Mouse (Mus musculus) adrenal gland, postnatal 10 days (tissue): Measurements from ENCODE around the gene Flrt1. TPM values are rescaled to one million over a fixed set of nuclear protein-coding genes. Genes with fewer than 3 reads are reported as not detected.
"Not testable (repeated sequence)": the region's sequence is repeated elsewhere in the genome, so short reads cannot be mapped to it uniquely, and the experiment has no call there.

Experiments
- DNase-seq: peaks from one replicate; pipeline ENCODE4 v3.0.0; 2021; ENCODE audit warnings: mixed read lengths
- total RNA-seq, 2 experiments: library from RNA; stranded (reverse); gene quantifications; 2 replicates each; pipeline ENCODE4 v1.2.3; 2021

Gene Flrt1
- total RNA-seq, 2 experiments from 2014 or later: 1.1 to 2.0 TPM

GRCm38 (mm10) chr19:7068136-7068535 lies 37.4 kb downstream of the Flrt1 start:
- DNase-seq: peak; percentile 91

DNA sequence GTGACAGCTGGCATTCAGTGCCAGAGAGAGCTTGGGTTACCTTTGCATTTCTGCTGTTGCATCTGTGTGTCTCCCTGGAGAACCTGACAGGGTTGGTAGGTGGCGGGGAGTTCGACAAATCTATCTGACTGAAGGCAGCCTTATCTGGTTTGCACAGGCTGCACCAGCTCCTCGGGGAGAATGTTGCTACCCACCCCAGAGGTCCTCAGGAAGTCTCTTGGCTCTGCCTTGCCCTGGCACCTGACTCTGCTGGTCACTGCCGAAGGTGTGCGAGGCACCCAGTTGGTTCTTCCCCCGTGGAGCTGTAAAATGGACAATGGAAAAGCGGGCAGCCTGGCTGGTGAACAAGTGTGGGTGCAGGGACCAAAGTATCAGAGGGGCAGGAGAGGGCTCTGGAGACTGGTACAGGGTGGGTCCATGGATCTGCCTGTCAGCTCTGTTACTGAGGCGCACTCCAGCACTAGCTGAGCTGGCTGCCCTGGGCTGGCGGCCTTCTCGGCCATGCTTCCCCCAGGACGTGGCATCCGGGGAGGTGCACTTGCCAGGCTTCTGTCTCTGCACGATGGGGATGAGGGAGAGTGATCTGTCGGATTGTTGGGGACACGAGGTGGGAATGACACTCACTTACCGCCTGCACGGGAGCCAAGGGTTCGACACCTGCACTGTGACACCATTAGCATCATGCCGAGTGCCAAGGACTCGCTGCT lies 38.0 kb downstream of the Flrt1 start:
- no peak for DNase-seq

- DNase-seq: no peak
Measured at GRCm38 (mm10) chr19:7066828-7067342, 38.6 kb downstream of the Flrt1 start.

- DNase-seq: no peak
Measured at GRCm38 (mm10) chr19:7066034-7066827, 39.3 kb downstream of the Flrt1 start.

- peak; percentile 92 for DNase-seq
Measured at GRCm38 (mm10) chr19:7064571-7064970, 41.0 kb downstream of the Flrt1 start.

- DNase-seq: no peak
Measured at GRCm38 (mm10) chr19:7062916-7063315, 42.6 kb downstream of the Flrt1 start.

DNA sequence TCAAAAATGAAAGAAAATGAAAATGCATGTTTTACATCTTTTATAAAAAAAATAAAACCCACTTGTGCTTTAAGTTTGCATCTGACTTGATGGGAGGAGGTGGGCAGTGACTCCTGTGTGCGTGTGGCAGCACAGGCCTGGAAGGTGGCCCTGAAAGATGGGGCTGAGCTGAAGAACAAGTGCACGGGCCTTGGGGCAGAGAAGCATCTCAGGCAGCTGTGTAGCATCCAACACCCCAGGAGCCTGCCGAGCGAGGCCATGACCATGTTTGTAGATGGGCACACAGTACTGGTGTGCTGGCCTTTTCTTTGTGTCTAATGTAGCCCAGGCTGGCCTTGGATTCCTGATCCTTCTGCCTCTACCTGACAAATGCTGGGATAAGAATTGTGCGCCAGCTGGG lies 43.4 kb downstream of the Flrt1 start:
- no peak for DNase-seq

- DNase-seq: no peak
Measured at GRCm38 (mm10) chr19:7058541-7058940, 47.0 kb downstream of the Flrt1 start.

- peak; percentile 92 for DNase-seq
Measured at GRCm38 (mm10) chr19:7057722-7058207, 47.8 kb downstream of the Flrt1 start.

- DNase-seq: peak; percentile 82
Measured at GRCm38 (mm10) chr19:7057126-7057721, 48.3 kb downstream of the Flrt1 start.

DNA sequence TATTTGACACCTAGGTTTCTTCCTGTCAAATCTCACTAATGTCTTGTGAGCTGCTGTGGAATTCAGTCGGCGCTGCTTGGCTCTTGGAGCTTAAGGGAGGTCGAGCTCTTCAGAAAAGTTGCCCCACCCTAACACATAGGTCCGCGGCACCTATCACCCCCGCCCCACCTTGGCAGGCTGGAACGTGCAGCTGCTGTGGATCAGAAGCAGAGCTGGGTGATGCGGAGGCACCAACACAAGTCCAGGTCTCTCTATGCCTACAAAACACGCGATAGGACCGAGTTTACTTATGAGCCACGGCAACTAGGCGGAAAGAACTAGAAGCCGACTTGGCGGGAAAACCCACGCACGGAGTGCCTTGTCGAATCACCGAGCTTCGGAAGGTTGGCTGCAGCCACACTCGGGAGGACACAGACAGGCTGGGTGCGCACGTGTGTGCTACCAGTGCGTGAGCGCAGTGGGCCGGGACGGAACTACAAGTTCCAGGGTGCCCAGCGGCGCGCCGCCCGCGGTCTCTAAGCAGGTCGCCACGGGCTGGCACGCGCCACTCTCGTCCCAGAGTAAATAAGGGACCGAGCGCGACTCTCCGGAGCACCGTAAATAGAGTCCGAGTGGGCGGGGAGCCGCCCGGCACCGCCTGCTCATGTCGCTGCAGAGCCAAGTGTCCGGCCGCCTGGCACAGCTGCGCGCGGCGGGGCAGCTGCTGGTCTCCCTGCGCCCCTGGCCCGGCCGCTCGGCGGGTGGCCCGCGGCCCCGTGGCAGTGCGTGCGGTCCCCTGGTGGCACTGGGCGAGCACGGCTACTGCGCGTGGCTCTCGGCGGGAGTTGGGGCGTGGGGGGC lies 49.1 kb downstream of the Flrt1 start, which contains the start of gene Macrod1:
Macrod1 (plus strand) TSS at position 563 of the 840 bp plus-strand sequence.
- DNase-seq: peak; percentile 87

- DNase-seq: no peak
Measured at GRCm38 (mm10) chr19:7055173-7055572, 50.4 kb downstream of the Flrt1 start.

DNA sequence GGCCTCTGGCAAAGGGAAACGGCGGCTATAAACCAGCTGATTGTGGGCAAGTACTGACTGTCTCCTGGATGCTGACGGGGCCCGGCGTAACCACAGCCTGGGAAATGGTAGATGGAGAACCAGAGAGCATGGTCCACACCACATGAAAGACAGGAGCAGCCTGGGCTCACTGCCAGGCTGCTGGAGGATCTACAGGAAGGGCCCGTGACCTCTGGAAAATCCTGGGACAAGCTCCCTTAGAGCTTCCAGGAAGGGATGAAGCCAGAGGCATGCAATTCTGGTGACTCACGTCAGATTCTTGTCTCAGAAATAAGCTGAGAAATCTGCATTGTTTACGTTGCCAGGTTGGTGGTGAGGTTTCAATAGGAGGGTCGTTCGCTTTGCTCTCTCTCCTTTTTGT lies 50.8 kb downstream of the Flrt1 start:
- DNase-seq: peak; percentile 42

DNA sequence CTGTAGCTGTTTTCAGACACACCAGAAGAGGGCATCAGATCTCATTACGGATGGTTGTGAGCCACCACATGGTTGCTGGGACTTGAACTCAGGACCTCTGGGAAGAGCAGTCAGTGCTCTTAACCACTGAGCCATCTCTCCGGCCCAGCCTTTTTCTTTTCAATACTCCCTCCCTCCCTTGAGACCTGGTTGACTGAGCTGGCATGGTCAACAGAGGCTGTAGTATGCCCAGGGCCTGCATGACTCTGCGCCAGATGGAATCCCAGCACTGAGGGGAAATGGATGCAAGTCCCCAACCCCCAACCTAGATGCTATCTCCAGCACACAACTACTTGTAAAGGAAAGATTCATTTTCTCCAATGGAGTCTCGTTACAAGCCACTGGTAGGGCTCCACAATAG lies 52.1 kb downstream of the Flrt1 start:
- DNase-seq: not testable (repeated sequence)

DNA sequence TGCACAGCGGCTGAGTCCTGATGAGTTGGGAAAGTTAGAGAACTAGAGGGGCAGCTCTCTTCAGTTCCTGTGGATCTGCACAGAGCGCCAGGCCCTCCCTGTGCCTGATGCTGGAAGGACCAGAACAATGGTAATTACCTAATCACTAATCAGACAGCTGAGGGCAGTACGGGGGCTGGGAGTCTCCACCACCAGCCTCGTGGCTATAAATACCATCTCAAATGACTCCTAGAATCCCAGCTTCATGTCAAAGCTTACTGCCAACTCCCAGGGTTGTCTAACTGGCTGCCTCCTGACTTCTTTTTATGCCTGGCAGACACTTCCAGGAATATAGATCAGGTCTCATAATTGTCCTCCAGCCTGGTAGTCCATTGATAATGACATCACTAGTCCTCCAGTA lies 60.8 kb downstream of the Flrt1 start:
- no peak for DNase-seq

- DNase-seq: no peak
Measured at GRCm38 (mm10) chr19:7044279-7044678, 61.2 kb downstream of the Flrt1 start.

Other genes with a start within 250 kb of the Flrt1 start
- 1 to 10 TPM; 4.1 TPM for gene Ccdc88b, start 247.5 kb downstream of the Flrt1 start, total RNA-seq
- gene Trmt112, start 196.0 kb downstream of the Flrt1 start, total RNA-seq: 10 to 100 TPM; 53.9 to 70.4 TPM
- gene Prdx5, start 195.6 kb downstream of the Flrt1 start, total RNA-seq: 100 to 1,000 TPM; 417 to 451 TPM
- 10 to 100 TPM; 71.0 to 97.4 TPM for gene Esrra, start 183.9 kb downstream of the Flrt1 start, total RNA-seq
- gene Catsperz, start 180.3 kb downstream of the Flrt1 start, total RNA-seq: 1 to 10 TPM; 1.2 to 1.7 TPM
- under 1 TPM; 0.30 to 0.73 TPM for gene Kcnk4, start 171.2 kb downstream of the Flrt1 start, total RNA-seq
- gene Bad, start 163.9 kb downstream of the Flrt1 start, total RNA-seq: 10 to 100 TPM; 42.0 to 51.8 TPM
- gene Gpr137, start 163.2 kb downstream of the Flrt1 start, total RNA-seq: 10 to 100 TPM; 33.8 to 42.3 TPM
- gene Ppp1r14b, start 130.8 kb downstream of the Flrt1 start, total RNA-seq: 100 to 1,000 TPM; 289 to 333 TPM
- 10 to 100 TPM; 45.7 to 63.5 TPM for gene Plcb3, start 129.3 kb downstream of the Flrt1 start, total RNA-seq
- gene Fkbp2, start 125.2 kb downstream of the Flrt1 start, total RNA-seq: 10 to 100 TPM; 70.7 to 71.4 TPM
- 100 to 1,000 TPM; 110 to 139 TPM for gene Vegfb, start 118.1 kb downstream of the Flrt1 start, total RNA-seq
- gene Dnajc4, start 113.2 kb downstream of the Flrt1 start, total RNA-seq: 10 to 100 TPM; 46.0 to 58.5 TPM
- gene Nudt22, start 109.6 kb downstream of the Flrt1 start, total RNA-seq: 10 to 100 TPM; 29.4 to 34.1 TPM
- 10 to 100 TPM; 13.3 to 21.3 TPM for gene Trpt1, start 109.6 kb downstream of the Flrt1 start, total RNA-seq
- gene Fermt3, start 86.3 kb downstream of the Flrt1 start, total RNA-seq: 10 to 100 TPM in 1 of 2 experiments, 1 to 10 TPM in 1; 9.8 to 10.1 TPM
- gene Stip1, start 65.8 kb downstream of the Flrt1 start, total RNA-seq: 100 to 1,000 TPM; 101 to 107 TPM
- 100 to 1,000 TPM; 134 to 155 TPM for gene Macrod1, start 48.9 kb downstream of the Flrt1 start, total RNA-seq
- gene Otub1, start 100.6 kb upstream of the Flrt1 start, total RNA-seq: 100 to 1,000 TPM; 104 to 105 TPM
- gene Cox8a, start 111.9 kb upstream of the Flrt1 start, total RNA-seq: 1,000 to 10,000 TPM; 1,477 to 1,649 TPM
- 10 to 100 TPM; 27.2 to 38.8 TPM for gene Naa40, start 135.5 kb upstream of the Flrt1 start, total RNA-seq
- gene Rcor2, start 161.6 kb upstream of the Flrt1 start, total RNA-seq: 1 to 10 TPM; 4.5 to 7.6 TPM
- 10 to 100 TPM; 61.8 to 73.3 TPM for gene Mark2, start 236.1 kb upstream of the Flrt1 start, total RNA-seq